Mouse (Mus musculus) B cell, adult 67 days (primary cell): ENCODE measurements around the gene Cops7b. TPM values are rescaled to one million over a fixed set of nuclear protein-coding genes. Genes with fewer than 3 reads are reported as not detected.

Source experiments
- total RNA-seq, 2 experiments: library from RNA; stranded (reverse); gene quantifications; 4 replicates each; pipeline ENCODE4 v1.2.4; 2023

Cops7b gene
- total RNA-seq = 10 to 100 TPM; 12.8 to 14.2 TPM

GRCm38 (mm10) chr1:86582451-86583096, at the start of gene Cops7b, which contains the start of gene Pde6d:
Gene Cops7b, plus strand, starts transcription at chr1:86582904.
Gene Pde6d, minus strand, starts transcription at chr1:86582629.

Other genes with a start within 250 kb of the Cops7b start
- 100 to 1,000 TPM; 464 to 528 TPM for gene Ncl, start 223.5 kb upstream of the Cops7b start, total RNA-seq
- gene Nmur1, start 156.7 kb upstream of the Cops7b start, total RNA-seq = not detected
- gene Tex44, start 156.6 kb upstream of the Cops7b start, total RNA-seq = not detected
- gene Ptma, start 56.2 kb upstream of the Cops7b start, total RNA-seq = 1,000 to 10,000 TPM; 1,576 to 1,757 TPM
- 10 to 100 TPM; 23.6 to 29.4 TPM for gene Pde6d, start 275 bp upstream of the Cops7b start, total RNA-seq
- not detected for gene Nppc, start 87.7 kb downstream of the Cops7b start, total RNA-seq
- gene Dis3l2, start 120.9 kb downstream of the Cops7b start, total RNA-seq = 10 to 100 TPM; 25.2 to 31.5 TPM